1 mouse cellular context compared by ENCODE assay signal in genomic region chr9:83440392-83441357, GRCm38 (mm10).
TF ChIP-seq lines count a peak whose summit lies in the region.

TSS of gene Lca5 (minus strand) at chr9:83441127.

TF ChIP-seq in CH12.LX, 34 proteins besides CTCF, POLR2A, EP300 and RAD21 (continued from another document):
- peak; percentile 42 for TF ChIP-seq HCFC1 (IDR thresholded peaks at IDR 0.05; ENCODE audit: low read depth, low read length)
- no peak for TF ChIP-seq ZKSCAN1 (IDR thresholded peaks at IDR 0.05; ENCODE audit: borderline replicate concordance, low read depth, low read length)
TF ChIP-seq in CH12.LX: peak in this region for 5.
